Mouse (Mus musculus) cerebellum, postnatal 10 days (tissue): ENCODE data around the gene Defb3.
"Not testable (repeated sequence)": the region's sequence is repeated elsewhere in the genome, so short reads cannot be mapped to it uniquely, and the experiment has no call there.

Source experiments
- DNase-seq, 2 experiments: peaks; one replicate each; pipeline ENCODE4 v3.0.0; 2021; ENCODE audit warnings: mixed read lengths in 2 of 2

Defb3 gene

DNA sequence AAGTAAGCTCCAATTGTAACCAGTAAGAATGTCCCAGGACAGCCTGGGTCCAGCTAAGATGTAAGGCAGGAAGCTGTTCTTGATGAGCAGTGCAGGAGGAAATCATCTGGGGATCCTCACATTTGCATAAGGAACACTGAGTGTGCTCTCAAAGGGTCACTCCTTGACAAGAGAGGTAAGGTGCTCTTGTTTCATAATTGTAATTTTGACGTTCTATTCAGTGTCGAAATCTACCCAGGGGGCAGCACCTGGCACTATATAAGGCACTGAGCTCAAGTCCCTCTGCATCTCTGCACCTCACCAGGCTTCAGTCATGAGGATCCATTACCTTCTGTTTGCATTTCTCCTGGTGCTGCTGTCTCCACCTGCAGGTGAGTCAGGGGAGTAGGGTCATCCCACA is at the start of gene Defb3:
Defb3 (plus strand) TSS at position 301 of the 400 bp plus-strand sequence.
- DNase-seq, result not testable (repeated sequence)

DNA sequence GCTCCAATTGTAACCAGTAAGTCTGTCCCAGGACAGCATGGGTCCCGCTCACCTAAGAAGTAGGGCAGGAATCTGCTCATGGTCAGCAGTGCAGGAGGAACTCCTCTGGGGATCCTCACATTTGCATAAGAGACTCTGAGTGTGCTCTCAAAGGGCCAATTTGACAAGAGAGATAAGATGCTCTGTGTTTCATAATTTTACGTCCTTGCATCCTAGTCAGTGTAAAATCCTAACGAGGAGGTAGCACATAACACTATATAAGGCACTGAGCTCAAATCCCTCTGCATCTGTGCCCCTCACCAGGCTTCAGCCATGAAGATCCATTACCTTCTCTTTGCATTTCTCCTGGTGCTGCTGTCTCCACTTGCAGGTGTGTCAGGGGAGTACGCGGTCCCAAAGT is 45.9 kb upstream of the Defb3 start, which contains the start of gene Defb5:
Defb5 (plus strand) TSS at position 301 of the 400 bp plus-strand sequence.
- no peak for DNase-seq

DNA sequence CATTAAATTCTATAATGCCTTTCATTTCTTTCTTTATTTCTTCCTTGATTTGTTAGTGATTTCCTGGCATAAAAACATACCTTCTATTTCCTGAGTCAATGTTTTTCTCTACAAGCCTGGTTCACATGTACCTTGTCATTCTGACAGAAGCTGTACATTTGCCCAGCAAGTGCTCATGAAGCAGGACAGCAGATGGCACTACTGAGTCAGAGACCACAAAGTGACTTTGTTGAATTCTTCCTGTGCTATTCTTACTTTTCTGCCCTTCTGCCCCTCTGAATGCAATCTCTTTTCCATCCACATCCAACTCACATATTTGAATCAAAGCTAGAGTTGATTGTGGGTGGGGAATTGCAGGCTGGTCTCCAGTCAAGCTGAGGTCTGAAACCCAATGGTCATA is 35.0 kb upstream of the Defb3 start:
- no peak for DNase-seq

DNA sequence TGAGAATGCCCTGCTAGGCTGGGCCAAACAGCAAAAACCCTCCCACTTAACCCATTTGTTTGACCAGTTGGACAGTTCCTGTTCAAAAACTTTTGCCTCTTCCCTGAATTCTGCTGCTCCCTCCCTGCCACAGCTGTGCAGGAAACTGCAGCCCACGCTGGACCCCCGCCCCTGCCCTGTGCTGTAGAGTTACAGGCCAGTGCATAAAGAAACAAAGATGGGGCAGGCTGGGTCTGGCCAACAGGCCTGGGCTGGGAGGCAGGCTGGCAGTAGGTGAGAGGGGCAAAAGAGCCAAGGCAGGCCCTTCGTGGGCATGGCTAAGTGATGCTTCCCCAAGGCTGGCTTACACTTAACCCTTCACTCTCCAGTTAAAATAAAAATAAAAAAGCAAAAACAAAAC is 33.5 kb upstream of the Defb3 start:
- DNase-seq, result no peak

- not testable (repeated sequence) for DNase-seq
Measured at GRCm38 (mm10) chr8:19298361-19298760, 5.2 kb downstream of the Defb3 start.

DNA sequence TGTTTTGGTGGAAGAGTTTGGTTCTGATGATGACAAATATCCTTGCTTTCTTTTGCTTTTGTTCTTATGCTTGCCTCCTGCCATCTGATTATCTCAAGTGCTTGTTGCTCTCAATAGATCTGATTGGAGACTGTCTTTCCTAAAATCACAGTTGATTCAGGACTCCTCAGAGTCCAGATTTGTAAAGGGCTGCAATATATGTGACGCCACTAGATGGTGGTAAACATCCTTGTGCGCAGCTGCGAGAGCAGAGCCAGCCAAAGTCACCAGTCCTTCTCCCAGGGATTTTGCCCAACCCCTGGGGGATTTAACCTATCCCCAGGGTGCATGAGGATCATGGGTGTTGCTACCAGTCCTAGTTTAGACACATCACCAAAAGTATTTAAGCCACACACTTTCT is 38.7 kb downstream of the Defb3 start:
- peak; percentile 0 to 1 for DNase-seq
